Mouse (Mus musculus) urinary bladder, postnatal 0 days (tissue): Measurements from ENCODE around the gene Rpl36. TPM values are rescaled to one million over a fixed set of nuclear protein-coding genes. Genes with fewer than 3 reads are reported as not detected.

Experiments used
- polyA plus RNA-seq: library from polyadenylated mRNA; unstranded; fragments of >200 nt; fragmentation: Nextera tagmentation; extraction: Ambion mirVana; gene quantifications from 2 replicates; pipeline ENCODE4 v1.2.1, GENCODE M21; 2015

The Rpl36 gene
- polyA plus RNA-seq: 1,651 and 1,836 TPM in 2 replicates

GRCm38 (mm10) chr17:56613236-56613844, at the start of gene Rpl36:
Rpl36 (plus strand) TSS chr17:56613416.

GRCm38 (mm10) chr17:56584257-56585130, 28.7 kb upstream of the Rpl36 start, which contains the start of the genes Safb2 and Safb:
Safb2 (minus strand) TSS chr17:56584585.
Safb (plus strand) TSS chr17:56584825.

GRCm38 (mm10) chr17:56609452-56610171, 3.6 kb upstream of the Rpl36 start, which contains the start of gene 2410015M20Rik:
2410015M20Rik (minus strand) TSS chr17:56609771.

DNA sequence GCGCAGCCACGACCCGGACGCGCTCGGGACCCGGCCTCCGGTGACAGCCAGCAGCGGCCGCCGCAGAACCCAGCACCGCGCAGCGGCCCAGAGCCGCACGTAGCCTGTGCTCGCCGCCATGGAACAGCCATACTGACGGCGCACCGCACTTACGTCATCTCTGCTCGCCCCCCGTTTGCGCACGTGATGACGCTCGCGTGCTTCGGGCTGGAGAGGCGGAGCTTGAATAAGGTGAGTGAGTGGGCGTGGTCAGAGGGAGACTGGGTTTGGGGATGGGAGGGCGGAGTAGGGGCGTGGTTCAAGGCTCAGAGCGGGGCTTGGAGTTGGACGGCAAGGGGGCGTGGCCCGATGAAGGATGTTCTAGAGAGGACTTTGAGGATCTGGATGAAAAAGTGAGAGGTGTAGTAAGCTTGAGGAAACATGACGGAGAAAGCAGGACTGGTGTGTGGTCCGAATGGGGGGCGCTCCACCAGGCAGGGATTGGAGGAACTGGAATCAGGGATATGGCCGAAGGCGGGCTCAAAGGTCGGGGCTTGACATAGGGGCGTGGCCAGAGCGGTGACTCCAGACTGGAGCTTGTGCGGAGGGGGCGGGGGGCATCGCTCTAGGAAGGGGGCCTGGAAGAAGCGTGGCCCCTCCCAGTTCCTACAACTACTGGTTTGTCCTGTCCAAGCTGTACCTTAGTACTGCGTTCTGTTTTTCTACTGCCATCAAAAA, 13.7 kb downstream of the Rpl36 start, which contains the start of gene Lonp1:
Gene Lonp1, minus strand, starts transcription at position 134 of the 717 bp plus-strand sequence.

DNA sequence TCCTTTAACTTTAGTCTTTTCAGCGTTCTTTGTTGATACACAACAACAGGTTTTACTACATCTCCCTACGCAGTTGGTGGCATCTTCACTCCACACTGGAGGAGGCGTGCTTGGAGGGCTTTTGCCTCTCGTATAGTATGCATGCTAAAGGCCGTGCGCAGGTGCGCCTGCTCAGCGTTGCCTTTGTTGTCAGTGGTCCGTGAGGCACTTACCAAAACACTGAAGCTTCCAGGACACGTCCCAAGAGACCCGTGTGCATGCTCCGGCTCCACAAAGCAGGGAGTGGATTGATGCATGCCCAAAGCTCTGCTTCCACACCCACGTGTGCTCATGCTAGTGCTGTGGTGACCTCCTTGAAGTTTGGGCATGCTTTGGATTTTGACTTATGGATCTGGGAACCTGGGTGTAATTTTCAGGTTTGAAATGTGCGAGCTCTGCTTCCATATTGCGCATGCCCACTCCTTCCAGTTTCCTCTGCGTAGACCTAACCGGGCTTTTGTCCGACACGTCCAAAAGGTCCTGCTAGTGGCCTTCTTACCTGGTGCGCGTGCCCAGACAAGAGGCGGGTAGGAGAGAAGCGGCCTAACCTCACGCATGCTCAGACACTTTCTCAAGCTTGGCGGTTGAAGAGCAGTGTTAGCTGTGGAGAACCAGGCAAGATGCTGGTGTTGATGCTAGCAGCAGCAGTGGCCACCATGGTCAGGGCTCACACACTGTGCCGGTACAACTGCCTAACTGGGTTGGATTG, 14.5 kb downstream of the Rpl36 start, which contains the start of gene Catsperd:
Gene Catsperd, plus strand, starts transcription at position 614 of the 748 bp plus-strand sequence.

Other genes starting within 250 kb of the Rpl36 start
- 37.4 and 42.8 TPM in 2 replicates for gene Ptprs, start 136.9 kb upstream of the Rpl36 start, polyA plus RNA-seq
- gene Znrf4, start 101.0 kb upstream of the Rpl36 start, polyA plus RNA-seq: not detected in 2 replicates
- gene Gm20219, start 59.0 kb upstream of the Rpl36 start, polyA plus RNA-seq: 9.6 and 11.7 TPM in 2 replicates
- 28.1 and 30.2 TPM in 2 replicates for gene Safb2, start 28.8 kb upstream of the Rpl36 start, polyA plus RNA-seq
- 33.7 and 43.2 TPM in 2 replicates for gene Safb, start 28.6 kb upstream of the Rpl36 start, polyA plus RNA-seq
- 232 and 244 TPM in 2 replicates for gene 2410015M20Rik, start 3.6 kb upstream of the Rpl36 start, polyA plus RNA-seq
- 28.0 and 29.6 TPM in 2 replicates for gene Lonp1, start 13.5 kb downstream of the Rpl36 start, polyA plus RNA-seq
- gene Catsperd, start 14.7 kb downstream of the Rpl36 start, polyA plus RNA-seq: 4.6 TPM in 2 replicates
- 45.2 and 45.5 TPM in 2 replicates for gene Ranbp3, start 59.9 kb downstream of the Rpl36 start, polyA plus RNA-seq
- 524 and 561 TPM in 2 replicates for gene Ndufa11, start 104.4 kb downstream of the Rpl36 start, polyA plus RNA-seq
- gene Vmac, start 104.6 kb downstream of the Rpl36 start, polyA plus RNA-seq: 16.6 and 18.3 TPM in 2 replicates
- 13.4 and 14.0 TPM in 2 replicates for gene Nrtn, start 144.1 kb downstream of the Rpl36 start, polyA plus RNA-seq
- gene Dus3l, start 151.3 kb downstream of the Rpl36 start, polyA plus RNA-seq: 19.8 and 24.6 TPM in 2 replicates
- 0.19 and 0.31 TPM in 2 replicates for gene Prr22, start 156.8 kb downstream of the Rpl36 start, polyA plus RNA-seq
- gene Rfx2, start 217.6 kb downstream of the Rpl36 start, polyA plus RNA-seq: 3.7 and 4.2 TPM in 2 replicates